Mouse (Mus musculus) cerebellum, adult 8-10 months (tissue): Measurements from ENCODE around the gene Adarb2.
"Not testable (repeated sequence)": the region's sequence is repeated elsewhere in the genome, so short reads cannot be mapped to it uniquely, and the experiment has no call there.

ENCODE experiments used
- DNase-seq: peaks from one replicate; pipeline ENCODE4 v3.0.0; 2022

Adarb2 gene

DNA sequence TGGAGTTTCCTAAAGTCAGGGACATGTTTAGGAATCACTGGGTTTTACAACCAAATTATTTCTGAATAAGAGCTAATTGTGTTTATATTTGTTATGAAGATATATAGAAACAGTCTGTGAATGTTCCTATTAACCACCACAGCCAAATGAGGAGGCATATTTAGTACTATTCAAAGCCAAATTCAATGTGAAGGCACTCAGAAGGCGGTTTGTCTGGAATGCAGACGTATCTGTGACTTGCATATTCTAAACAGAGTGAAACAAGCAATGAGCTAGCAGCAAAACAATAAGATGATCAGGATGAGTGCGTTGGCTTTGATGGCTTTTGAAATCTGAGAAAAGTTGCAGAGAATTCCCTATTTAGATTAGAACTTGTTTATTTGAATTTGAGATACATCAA is 387.8 kb downstream of the Adarb2 start:
- DNase-seq = no peak

DNA sequence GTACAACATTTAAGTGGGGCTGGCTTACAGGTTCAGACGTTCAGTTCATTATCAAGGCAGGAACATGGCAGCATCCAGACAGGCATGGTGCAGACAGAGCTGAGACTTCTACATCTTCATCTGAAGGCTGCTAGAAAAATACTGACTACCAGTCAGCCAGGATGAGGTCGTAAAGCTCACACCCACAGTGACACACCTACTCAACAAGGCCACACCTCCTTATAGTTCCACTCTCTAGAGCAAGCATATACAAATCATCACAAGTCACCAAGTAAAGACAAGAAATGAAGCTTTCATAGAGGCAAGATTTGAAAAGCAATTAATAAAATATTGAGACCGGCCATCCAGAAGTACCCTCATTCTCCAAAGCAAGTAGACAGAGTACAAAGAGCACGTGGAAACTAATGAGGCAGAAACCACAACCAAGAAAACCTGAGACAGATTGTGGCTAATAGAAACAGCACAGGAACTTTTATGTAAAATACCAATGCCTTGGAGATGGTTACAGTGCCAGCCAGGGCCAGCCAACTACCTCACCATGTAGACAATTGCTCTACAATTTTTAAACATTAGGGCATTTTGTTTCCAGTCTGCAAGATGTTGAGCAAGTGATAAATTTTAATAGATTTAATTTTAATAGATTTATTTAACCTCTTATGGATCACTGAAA is 394.4 kb downstream of the Adarb2 start:
- no peak for DNase-seq

DNA sequence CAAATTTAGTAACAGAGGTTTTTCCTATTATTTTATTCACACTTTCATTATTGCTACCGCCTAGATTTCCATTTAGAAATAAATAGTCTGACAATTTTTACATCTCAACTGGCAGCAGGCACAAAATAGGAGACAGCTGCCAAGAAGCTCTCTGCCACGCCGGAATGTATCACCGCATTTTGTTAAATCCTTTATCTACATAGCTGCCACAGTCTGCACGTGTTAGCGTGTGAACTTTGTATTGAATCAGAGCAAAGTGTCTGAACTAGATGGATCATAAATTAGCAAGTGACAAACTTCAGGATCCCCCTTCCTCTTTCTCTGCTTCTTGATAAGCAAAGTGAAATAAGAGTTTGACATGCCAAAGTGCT is 395.0 kb downstream of the Adarb2 start:
- DNase-seq = no peak

DNA sequence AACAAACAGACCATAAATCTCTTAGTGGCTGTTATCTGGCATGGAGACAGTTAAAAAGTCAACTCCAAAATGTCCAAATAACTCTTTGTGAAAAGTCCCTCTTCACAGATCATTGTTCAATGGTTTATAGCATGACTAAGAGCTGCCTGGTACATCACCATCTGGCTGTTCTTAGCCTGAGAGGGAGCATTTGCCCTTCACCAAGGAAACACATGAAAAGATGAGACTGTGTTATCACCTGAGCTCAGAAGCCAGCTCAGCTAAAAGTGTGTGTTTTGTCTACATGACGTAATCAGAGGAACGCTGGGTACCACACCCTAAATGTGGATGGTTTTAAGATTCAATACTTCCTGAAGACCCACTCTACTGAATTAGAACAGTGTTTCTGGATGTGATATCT is 403.0 kb downstream of the Adarb2 start:
- no peak for DNase-seq

DNA sequence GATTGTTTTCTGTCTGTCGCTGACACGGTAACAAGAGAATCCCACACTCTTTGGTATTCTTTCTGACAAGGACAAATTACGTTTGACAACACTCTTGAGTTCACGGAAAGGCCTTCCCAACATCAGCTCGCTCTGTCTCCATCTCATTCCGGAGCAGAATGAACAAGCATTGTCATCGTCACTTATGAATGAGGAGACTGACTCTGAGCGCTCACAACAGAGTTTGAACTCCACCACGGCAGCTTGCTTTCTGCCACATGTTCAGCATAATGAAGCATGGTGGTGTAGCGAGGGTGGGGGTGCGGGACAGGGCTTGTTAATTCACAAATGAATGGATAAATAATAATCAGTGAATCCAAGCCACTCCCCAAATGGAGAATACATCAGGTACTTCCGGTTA is 405.4 kb downstream of the Adarb2 start:
- no peak for DNase-seq

DNA sequence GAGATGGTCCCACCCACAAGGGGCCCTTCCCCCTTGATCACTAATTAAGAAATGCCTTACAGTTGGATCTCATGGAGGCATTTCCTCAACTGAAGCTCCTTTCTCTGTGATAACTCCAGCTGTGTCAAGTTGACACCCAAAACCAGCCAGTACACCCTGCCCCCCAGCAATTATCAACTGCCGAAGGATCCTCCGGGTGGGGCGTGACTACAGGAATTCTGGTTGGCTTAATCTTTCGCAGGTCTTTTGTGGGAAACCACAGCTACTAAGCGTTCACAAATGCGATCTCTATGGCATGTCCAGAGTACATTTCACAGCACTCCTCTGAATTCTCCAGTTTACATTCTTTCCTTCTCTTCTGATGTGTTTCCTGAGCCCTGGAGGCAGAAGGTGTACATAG is 406.3 kb downstream of the Adarb2 start:
- DNase-seq = not testable (repeated sequence)

DNA sequence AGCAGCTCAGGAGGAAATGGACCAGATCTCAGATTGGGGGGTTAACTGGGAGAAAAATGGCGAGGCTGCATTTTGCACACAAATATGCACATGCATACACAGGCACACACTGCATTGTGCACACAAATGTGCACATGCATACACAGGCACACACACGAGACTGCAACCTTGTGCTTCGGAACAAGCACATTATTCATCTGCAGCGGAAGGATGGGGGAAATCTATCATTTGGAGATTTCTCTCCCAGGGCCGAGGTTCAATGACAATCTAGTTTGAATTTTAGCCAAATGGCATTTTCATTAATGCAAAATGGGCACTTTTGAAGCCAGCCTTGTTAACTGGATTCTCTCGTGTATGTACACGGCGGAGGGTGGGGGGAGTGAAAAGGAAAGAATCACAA is 408.3 kb downstream of the Adarb2 start:
- no peak for DNase-seq

DNA sequence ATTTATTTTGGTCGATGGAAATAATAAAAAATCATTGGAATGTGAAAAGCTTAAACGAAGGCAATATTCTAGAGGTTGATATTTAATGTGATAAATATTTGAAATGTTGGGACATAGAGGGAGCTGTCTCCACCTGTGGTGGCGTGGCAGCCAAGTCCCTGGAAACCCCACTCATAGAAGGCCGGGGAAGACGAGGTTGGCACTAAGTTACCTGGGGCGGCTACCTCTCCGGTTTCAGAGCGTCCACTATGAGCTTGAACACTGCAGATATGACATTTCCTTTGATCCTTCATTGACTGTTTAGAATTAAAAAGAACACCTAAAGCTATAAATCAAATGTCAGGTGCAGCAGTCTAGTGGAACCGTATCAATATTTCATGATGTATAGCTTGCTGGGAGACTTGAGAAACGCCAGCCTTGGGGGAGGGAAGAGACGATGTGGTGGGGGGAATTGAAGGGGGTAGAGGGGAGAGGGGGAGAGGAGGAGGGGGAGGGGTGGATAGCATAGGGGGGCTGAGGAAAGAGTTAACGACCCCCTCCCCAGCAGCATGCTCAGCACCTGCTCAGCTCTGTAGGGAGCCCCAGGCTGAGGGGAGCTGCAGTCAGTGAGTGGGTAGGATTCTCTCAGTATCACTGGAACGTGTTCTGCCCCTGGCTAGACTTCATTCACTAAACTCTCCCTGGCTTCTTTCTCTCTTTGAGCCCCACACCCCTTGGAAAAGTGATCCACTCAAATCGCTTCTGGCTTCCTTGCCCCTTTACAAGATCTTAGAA is 410.1 kb downstream of the Adarb2 start:
- no peak for DNase-seq

DNA sequence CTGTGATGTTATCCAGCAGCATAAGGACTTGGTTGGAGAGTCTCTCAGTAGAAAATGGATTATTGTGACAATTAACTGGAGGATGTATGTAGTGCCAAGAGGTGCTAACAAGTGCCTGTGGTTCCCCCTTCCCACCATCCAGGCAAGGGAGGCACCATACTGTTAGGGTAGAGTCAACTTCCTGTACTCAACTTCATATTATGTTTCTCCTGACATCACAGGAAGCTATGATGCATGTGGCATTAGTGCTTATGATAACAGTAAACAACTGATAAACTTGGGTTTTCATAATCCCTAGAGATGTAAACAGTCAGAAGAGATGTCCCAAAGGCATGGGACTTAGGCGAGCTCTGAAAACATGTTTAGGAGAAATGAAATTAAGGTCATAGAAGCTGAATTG is 414.0 kb downstream of the Adarb2 start:
- DNase-seq = no peak

DNA sequence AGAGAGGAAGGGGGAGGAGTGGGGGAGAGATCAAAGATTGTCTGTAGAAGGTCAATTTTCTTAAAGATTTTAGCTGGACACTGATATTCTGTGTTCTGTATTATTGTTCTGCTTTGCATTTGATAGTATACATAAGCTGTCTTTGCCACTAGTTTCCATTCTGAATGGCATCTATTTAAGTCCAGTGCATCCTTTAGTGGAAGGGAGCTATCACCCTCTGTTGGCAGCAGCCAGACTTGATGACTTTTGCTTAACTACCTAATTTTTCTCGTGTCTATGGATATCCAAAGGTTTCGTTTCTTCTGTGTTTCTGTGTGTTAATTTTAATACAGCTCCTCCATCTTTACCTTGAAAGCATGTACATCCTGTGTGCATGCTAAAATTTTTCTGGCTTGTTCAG is 419.6 kb downstream of the Adarb2 start:
- DNase-seq = no peak

DNA sequence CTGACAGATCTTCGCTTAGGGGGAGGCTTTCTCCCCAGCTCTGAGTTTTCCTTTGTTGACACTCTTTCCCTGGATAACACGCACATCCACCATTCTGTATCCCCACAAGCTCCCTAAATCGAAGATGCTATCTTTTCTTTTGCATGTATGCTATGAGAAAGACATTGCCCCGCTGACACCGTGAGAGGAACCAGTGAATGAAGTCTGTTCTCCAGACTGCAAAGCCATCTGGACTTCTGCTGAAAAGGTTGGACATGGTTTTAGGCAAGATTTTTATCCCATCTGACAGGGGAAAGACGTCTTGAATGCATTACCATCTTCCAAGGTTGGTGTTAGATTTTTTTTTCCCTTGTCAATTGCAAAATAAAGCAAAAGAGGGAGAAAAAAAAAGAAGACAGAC is 426.9 kb downstream of the Adarb2 start:
- DNase-seq = no peak

DNA sequence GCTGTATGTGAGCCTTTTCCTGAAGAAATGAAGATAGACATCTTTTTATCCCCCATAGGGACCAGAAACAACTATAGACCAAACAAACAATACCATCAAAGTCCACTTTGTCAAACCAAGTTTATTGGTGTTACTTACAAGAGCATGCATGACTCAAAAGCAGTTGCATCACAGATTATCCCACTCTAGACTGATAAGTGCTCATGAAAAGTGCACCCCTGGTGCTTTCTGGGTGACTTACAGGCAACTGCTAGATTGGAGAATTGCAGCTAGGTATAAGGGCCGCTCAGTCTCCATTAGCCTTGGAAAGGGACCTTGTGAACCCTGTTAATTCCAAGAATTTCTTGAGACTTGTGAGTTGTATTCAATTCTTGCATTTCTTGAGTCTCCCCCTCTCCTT is 429.0 kb downstream of the Adarb2 start:
- DNase-seq = no peak

DNA sequence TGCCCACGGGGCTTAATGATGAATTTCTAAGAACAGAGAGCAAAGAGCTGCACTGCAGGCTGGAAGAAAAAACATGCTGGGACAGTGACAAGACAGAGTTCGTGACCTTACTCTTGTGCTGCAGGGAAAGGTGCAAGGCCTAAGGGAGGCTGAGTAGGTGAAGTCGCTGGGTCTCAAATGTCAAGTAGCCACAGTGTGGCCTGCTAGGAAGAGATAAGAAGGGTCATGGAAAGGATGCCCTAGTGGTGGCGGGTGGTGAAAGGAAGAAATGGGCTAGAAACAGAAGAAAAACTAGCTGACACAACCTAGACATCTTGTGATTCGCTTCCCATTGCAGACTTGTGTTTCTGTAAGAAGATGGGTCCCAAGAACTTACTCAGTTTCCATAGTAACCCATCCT is 429.4 kb downstream of the Adarb2 start:
- no peak for DNase-seq

DNA sequence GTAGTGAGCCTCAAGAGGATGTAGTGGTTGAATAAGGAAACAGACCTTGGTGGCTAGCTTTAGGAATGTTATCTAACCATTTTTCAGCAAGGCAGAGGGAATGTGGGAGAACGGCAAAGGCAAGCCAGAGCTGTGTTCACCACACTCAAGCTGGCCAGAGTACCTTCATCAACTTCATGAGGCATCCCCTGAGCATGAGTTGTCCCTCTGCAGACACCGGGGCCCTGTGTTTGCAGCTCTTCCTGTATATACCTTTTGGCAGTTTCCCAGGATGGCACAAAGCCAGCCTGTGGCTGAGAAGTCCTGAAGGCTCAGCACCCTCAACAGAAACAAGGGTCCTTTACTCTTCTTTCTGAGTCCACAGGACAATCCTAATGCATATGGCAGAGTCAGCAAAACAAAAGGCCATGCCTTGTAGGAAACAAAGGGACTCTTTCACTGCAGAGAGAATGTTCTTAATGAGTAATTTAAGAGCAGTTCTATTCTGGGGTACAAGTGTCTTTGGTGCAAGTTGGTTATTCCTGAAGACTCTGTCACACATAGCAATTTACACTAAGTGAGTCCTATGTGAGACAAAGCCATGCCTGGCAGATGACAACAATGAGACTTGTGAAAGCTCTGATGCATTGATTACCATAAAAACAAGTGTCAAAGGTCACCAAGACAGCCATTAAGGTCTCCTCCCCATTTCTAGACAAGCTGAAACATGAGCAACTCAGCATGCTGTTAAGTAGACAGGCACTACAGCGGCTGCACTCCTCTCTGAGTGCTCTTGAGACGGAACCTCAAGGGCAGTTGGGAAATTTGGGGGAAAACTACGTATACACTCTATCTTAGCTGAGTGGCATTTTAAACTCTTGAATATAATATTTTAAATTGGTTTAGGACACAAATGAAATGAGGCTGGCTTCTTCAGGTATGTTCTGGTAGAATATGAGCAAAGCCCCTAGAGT is 431.0 kb downstream of the Adarb2 start:
- DNase-seq = no peak

DNA sequence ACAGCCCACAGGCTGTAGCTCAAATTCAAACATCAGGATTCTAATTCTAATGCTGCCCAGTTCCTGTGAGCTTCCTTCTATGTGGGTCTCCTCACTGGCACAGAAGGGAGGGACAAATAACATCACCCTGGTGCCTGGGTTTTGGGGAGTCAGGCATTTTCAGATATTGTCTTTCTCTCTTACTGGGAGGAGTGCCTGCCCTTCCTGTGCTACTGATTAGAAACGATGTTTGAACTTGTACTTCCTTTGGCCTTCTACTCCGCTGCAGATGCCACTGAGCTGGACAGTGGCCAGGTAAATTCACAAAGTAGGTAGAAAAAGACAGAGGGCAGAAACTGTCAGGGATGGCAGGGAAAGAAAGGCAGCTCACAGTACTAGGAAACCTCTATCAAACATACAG is 439.4 kb downstream of the Adarb2 start:
- DNase-seq = no peak

DNA sequence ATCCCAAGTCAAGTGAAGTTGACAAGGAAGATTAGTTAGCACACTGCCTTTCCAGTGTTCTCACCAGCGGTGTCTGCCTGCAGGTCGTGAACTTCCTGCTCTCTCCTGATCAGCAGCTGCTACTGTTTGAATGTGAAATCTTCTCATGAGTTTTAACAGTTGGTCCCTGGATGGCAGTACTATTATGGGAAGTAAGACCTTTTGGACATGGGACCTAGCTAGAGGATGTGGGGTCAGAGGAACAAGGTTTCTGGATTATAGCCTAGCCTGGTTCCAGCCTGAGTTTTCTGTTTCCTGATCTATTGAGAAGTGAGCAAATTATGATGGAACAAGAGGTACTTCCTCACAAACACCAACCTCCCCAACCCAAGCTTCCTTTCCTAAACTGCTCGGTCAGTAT is 441.3 kb downstream of the Adarb2 start:
- DNase-seq = no peak

DNA sequence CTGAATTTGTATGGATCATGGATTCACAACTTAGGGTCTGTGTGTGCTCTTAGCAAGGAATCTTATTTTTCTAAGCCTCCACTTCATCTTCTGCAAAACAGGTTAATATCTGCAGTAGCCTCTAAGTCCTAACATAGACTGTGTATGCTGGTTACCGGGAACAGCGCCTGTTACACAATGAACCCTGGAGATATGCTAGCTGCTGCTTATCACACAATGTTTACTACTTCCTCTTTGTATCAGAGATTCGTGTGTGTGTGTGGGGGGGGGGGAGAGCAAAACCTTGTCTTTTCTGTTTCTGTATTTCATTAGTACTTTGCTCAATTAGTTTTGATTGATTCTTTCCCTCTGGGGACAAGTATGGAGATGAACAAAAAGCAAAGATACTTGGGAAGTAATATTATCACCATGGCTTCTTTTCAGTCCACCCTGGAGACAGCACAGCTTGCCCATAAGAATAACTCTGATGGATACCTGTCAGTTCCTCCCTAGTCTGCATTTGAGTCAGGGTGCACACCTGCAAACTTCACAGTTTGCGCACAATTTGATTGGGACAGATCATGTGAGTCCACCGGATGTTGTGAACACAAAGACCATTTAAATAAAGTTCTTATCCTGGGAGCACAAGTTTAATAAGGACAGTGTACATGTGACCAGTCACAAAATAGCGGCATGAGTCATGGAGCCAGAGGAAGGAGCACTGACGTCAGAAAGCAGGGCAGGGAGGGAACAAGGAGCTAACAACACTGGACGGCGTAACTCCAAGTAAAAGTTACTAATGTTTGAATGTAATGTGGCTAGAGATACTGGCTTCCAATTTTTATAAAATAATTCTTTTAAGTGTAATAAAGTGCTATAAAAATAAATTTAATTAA is 442.4 kb downstream of the Adarb2 start:
- no peak for DNase-seq

DNA sequence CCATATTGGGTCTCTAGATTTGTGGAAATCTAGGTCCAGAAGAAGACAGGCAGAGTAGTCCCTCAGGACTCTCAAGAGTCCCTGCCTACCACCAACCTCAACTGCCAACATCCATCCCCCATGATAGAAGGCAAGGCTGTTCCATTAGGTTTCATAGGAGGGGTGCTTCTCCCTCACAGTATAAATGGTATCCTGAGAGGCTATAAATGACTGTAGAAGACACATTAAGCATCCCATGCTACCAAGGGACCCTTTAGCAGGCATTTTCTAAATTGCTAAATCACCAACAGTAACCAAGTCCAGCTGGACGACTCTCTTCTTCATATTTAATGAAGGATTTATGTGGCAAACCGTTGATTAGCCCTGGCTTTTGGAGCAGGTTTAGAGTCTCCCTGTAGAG is 446.6 kb downstream of the Adarb2 start:
- DNase-seq = no peak

DNA sequence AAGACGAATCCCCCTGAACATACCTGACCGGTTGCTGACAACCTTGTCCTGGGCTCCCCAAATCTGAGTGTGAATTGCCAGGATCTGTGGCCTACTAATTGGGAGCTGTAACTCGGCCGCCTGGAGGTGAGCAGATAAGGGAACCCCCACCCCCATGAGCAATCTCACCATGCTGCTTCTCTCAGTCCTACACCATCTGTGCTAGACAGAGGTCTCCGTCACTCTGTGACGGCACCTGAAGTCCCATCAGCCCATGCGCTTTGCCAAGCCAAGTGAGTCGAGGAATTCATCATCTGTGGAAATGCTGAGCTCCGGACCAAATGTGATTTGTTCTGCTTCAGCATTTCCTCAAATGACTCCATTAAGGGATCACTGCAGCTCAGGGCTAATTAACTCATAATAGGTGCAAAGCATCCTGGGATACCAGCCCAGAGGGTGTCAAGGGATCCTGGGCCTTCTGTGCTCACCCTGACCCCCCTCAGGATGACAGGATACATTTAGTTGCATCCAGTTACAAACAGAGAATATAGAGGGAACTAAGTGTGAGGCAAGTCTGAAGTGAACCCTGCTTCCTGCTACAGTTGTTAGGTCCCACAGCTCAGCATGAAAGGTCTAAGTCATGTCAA is 462.1 kb downstream of the Adarb2 start:
- no peak for DNase-seq

DNA sequence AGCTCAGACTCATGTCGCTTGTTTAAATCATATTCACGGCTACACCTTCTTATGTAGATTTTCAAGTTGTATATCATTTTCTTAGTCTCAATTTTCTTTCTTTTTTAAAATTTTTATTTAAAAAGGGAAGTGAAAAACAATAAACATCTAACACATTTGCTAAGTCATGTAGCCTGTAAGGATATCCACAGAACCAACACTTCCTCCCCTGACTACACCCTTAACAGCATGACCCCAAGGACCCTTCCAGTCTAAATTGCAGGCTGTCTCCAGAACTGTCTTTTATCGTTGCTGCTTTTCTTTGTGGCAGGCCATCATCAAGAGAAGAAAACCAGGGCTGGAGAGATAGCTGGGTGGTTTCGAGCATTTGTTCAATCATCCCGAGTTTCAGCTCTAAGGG is 474.5 kb downstream of the Adarb2 start:
- DNase-seq = no peak

DNA sequence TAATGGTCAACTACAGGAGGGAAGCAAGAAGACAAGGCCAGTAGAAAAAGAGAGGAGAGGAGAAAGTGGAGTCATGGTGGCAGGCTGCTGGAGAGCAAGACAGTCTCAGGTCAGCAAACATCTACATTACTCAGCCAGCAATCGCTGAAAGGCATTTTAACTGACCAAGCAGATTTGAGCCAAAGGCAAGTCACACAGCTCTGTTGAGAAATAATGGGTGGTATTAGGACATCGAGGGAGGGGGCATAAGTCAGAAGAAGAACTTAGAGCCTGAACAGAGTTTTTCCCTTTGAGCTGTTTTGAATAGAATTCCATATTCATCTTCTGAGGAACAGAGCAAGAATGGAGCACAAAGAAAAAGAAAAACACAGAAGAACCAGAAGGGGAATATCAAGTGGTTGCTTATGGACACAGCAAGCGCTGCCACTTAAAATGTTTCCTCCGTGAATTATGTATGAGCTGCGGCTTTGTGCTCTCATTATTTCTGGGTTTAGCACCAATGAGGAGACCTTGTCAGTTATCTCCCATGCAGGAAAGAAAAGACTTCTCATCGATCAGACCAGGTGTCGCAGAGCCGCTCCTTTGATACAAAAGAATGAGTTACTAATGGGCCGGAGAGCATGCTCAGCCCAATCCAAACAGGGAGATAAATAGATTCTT is 477.9 kb downstream of the Adarb2 start:
- DNase-seq = no peak

DNA sequence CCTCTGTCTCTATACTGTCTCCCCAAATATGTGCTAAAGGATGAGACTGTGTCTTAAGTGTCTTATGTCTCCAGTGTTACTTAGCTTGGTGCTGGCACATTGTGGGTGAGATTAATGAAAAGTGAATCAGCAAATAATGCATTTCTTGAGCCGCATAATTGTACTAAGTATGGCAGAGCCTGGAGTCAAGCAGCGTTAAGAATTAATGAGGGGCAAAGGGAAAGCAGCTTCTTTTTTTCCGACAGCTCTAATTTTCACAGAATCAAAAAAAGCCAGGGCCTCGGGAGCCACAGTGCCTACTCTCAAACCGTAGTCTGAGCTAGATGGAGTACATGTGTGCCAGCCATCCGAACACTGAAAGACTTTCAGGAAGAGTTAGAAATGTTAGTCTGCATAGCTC is 488.8 kb downstream of the Adarb2 start:
- no peak for DNase-seq
